Mouse (Mus musculus): ENCODE measurements at regions not wholly inside any gene's neighbourhood (a gene's known extent, or its start where the extent isn't known, plus 50 kb on each side); places are given as distances from the start of the nearest gene placed in this dataset.

GRCm38 (mm10) chrX:142577449-142578081 lies 103.6 kb upstream of the Tmem164 start:
- no peak for TF ChIP-seq CTCF (IDR thresholded peaks at IDR 0.05; ENCODE audit: control insufficient read depth, insufficient read depth, insufficient read length)
- TF ChIP-seq MAX (IDR thresholded peaks at IDR 0.05) = no peak
- no peak for TF ChIP-seq CEBPB (IDR thresholded peaks at IDR 0.05; ENCODE audit: low read depth)
- TF ChIP-seq USF1 (IDR thresholded peaks at IDR 0.05; ENCODE audit: low read depth) = no peak
- TF ChIP-seq FOSL1 (IDR thresholded peaks at IDR 0.05; ENCODE audit: insufficient read depth, low read length, poor library complexity, severe bottlenecking) = no peak
- TF ChIP-seq MYOG (IDR thresholded peaks at IDR 0.05; ENCODE audit: control insufficient read depth, extremely low read depth, insufficient read length) = no peak
- TF ChIP-seq MYOD1 (IDR thresholded peaks at IDR 0.05; ENCODE audit: control insufficient read depth, insufficient read length, low read depth) = no peak
